Mouse (Mus musculus) brain, adult 2 months (tissue): Measurements from ENCODE around the gene Tmem161b.
"Not testable (repeated sequence)": the region's sequence is repeated elsewhere in the genome, so short reads cannot be mapped to it uniquely, and the experiment has no call there.

Source experiments
- DNase-seq: peaks from one replicate; pipeline ENCODE4 v3.0.0; 2011; ENCODE audit warnings: low read depth, low spot score

Tmem161b gene

DNA sequence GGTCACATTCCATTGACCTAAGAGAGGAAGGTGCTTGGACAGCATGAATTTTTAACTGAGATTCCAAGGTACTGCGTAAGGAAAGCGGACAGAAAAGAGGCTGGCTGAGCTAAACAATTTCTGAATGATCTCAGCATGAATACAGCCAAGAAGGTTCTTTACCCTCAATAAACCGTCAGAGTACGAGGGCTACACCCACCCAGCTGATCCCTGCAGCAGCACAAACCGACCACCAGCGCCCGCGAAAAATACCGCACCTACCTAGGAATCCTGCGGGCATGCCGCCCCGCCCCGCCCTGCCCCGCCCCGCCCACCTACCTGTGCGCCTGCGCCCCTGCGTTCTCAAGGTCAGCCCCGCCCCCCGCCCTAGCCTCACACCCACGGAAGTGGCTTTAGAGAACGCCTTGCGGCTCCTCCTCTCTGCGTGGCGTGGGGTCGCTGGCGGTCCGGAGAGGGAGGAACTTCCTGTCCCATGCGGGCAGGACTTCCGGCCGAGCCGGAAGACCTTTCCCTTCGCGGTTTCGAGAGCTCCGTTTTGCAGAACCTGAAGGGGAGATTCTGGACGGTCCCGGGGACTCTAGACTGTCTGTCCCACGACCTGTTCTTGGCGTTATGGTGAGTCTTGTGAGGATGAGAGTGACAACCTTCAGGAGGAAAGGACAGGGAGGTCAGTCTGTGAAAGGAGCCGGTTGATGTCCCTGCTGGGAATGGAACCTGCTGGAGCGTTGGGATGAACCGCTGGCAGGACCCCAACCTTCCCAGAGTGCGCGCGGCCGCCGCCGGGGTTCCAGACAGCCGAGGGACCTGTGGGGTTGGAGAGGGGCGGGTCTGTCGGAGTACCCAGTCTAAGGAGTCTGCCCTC is at the start of gene Tmem161b:
Tmem161b (plus strand) TSS at position 477 of the 862 bp plus-strand sequence.
- peak; percentile 98 for DNase-seq

DNA sequence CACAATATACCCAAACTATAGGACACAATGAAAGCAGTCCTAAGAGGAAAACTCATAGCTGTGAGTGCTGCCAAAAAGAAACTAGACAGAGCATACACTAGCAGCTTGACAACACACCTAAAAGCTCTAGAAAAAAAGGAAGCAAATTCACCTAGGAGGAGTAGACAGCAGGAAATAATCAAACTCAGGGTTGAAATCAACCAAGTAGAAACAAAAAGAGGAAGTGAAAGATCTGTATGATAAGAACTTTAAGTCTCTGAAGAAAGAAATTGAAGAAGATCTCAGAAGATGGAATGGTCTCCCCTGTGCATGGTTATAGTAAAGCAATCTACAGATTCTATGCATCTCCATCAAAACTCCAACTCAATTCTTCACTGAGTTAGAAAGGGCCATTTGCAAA is 36.3 kb upstream of the Tmem161b start:
- not testable (repeated sequence) for DNase-seq

DNA sequence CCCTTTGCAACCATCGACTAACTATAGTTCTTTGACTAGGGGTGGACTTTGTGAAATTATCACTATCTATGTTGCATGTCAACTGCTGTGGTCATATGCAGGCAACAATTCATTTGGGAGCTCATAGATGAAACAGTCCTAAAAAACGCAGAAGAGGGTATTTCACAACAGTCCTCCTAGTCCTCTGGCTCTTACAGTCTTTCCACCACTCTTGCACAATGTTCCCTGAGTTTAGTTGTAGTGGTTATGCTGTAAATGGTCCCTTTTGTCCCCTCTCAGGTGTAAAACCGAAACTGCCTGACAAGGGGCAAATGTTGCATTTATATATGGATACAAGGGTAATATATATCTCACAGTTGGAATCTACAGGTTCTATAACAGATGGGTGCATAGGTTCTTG is 29.4 kb upstream of the Tmem161b start:
- DNase-seq = no peak

DNA sequence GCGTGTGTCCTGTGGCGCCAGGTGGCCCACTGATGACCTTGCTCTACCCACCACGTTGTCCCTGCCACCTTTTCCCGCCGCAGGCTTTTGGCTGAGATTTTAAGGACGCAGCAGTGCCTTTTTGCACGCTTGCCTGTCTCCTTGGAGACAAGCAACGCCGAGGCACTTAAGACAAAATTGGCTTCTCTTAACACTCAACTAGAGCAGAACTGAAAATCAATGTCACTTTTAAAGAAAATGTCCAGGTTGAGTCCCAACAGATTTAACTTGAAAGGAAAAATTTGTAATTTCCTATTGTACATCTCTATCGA is 541 bp downstream of the Tmem161b start:
- DNase-seq = peak; percentile 57

DNA sequence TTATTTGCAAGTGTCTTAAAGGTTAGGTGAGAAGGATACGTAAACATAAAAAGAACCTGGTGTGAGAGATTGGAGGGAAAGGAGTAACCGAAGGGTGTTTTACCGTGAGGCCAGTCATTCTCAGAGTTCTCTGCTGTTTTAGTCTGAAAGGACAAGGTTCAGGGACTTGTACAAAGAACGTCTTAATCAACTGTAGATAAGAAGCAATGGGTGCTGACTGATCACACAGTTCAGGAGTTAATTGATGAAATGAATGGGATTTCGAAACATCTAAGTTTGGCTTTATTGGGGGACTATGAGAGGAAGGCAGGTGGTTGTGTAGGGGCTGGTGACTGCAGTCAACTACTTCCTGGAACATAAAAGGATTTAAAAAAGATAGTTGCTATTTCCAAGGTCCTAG is 922 bp downstream of the Tmem161b start:
- DNase-seq = no peak

DNA sequence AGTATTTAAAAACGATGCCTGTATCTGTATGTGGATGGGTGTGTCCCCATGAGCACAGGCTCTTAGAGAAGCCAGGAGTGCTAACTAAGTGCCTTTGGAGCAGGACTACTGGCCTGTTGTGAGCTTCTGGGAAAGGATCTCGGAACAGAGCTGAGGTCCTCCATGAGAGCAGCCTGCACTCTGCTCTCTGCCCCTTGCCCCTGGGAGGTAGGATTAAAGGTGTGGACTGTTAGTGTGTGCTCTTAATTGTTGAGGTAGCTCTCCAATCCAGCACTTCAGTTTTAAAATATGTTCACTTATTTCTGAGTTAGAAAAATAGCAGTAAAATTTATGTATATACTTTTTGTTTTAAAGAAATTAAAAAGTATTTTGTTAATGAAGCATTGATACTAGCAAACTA is 11.9 kb downstream of the Tmem161b start:
- no peak for DNase-seq

DNA sequence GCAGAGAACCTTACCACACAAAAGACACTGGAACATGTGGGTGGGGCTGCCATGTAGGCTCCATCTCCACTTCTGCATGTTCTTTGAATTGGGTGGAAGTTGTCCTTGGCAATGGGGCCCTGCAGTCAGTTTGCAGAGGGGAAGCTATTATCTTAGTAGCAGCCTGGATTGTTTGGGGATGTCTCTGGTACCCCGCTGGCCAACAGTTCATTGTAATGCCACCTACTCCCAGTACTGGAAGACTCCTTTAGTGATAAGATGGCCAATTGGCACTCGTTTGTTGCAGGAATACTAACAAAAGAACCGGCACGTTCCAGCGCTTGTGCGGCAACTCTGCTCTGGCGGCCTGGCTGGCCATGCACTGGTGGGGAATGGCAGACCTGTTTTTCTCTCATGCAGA is 14.7 kb downstream of the Tmem161b start:
- DNase-seq = no peak

DNA sequence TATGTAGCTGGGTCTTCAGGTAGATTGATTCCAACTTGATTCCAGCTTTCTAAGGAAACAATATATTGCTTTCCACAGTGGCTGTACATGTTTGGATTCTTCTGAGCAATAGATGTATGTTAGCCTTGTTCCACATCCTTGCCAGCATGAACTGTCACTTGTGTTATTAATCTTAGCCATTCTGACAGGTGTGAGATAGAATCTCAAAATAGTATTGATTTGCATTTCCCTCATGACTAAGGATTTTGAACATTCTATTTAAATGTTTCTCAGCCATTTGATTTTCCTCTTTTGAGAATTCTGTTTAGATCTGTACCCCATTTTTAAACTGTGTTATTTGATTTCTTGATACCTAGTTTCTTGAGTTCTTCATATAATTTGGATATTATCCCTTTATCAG is 16.1 kb downstream of the Tmem161b start:
- DNase-seq = peak; percentile 27

DNA sequence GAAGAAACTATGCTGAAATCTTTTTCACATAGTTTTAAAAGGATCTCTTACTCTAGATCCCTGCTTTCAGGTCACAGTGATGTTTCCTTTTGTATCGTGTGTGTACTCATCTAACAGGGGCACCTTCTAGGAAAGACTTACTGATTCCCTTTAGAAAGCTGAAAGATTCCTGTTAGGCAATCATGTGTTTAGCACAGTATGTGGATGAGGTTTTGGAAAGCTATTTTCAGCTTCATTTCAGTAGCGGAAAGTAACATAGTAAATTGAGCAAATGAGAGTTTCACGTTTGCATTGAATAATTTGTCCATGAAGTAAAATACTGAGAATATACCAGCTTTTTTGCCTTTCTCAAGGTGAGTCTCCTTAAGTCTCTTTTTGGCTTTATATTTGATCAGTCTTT is 26.0 kb downstream of the Tmem161b start:
- no peak for DNase-seq

DNA sequence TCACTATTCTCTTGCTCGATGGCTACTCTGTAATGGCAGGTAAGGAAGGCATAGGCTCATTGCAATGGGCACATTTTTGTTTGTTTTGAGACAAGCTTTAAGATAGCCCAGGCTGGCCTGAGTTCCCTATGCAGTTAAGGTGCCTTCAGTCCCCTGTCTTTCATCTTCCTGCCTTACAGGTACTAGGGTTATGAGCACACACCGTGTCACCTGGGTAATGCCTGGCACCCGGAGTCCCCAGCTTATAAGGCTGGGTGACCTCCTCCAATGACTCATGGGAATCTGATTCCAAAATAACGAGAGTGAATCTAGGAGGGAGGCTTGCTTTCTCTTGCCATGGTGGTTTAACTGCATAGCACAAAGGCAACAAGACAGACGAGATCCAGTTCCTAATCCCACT is 29.2 kb downstream of the Tmem161b start:
- no peak for DNase-seq

DNA sequence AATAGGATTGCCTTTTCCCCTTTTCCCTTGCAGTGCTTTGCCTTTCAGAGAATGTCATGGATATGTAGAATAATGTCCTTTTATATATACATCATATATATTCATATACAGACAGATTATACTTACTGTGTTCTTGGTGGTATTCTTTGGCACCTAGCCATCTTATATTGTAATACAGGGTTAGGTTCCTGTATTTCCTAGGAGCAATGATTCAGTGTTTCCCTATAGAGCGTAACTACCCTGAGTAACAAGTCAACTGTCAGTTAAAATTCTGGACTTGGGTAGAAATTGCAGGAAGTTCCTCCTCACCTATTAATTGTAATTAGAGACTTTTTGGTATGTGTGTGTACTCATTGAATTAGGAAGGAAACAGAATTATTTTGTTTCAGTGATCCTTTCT is 33.0 kb downstream of the Tmem161b start:
- DNase-seq = no peak

DNA sequence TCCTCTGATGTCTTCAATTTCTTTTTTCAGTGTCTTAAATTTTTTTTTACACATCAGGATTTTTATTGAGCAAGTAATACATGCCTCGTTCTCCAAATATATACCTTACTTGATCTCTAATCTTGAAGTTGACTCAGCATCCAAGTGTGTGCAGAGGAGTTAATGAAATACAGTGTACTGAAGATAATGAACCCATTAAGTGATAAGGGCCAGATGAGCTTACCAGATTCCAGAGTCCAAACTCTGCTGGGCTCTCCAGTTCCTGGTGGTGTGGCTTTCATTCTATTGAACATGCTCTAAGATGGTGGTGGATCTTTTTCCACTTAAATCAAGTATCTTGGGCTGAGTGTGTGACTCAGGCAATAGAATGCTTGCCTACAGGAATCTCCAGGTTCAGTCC is 42.3 kb downstream of the Tmem161b start:
- not testable (repeated sequence) for DNase-seq

DNA sequence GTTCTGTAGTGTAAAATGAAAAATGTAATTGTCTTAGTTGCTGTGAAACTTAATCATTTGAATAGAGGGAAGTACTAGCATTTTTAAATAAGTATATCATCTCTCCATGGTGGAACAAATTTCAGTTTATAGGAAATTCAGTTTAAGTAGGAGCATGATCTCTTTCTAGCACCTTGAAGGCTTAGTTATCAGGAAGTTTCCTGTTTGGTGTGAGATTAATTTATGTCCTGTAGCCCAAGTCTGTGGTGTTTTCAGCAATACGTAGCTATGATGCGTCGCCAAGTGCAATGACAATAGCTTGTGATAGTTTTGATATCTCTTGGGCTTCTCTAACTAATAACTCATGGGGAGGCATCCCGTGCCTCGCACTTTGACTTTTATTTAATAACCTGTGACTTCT is 54.1 kb downstream of the Tmem161b start:
- DNase-seq = no peak

DNA sequence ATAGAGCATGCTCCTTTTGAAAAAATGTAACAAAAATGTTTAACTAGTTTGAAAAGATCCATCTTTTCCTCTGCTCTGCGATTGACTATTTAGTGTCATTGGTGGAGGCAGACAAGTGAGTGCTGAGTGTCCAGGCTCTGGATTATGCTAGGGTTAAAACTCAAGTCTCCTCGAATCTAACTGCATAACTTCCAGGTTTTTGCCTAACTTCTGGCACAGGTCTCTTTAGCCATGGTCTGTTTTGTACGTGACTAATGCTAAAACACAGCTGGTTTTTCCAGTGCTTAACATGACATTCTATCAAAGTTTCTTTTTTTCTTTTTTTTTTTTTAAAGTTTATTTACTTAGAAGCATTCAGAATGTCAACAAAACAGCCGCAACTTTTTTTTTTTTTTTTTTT is 58.3 kb downstream of the Tmem161b start:
- no peak for DNase-seq

DNA sequence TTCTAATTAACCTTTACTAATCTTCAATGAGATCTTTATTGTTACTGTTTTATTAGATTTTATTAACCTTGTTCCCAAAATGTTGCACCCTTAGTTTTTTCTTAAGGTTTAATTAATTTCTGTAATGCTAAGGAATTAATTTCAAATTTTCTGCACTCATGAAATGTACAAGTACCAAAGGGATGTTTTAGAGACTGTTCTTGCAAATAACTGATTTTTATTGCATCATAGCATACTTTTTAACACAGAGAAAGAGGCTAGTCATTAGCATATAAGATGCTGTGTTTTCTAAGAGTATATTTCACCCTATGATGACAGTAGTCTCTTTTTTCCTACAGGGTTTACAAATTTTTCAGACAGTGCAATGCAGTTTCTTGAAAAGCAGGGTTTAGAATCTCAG is 60.9 kb downstream of the Tmem161b start:
- DNase-seq = no peak

DNA sequence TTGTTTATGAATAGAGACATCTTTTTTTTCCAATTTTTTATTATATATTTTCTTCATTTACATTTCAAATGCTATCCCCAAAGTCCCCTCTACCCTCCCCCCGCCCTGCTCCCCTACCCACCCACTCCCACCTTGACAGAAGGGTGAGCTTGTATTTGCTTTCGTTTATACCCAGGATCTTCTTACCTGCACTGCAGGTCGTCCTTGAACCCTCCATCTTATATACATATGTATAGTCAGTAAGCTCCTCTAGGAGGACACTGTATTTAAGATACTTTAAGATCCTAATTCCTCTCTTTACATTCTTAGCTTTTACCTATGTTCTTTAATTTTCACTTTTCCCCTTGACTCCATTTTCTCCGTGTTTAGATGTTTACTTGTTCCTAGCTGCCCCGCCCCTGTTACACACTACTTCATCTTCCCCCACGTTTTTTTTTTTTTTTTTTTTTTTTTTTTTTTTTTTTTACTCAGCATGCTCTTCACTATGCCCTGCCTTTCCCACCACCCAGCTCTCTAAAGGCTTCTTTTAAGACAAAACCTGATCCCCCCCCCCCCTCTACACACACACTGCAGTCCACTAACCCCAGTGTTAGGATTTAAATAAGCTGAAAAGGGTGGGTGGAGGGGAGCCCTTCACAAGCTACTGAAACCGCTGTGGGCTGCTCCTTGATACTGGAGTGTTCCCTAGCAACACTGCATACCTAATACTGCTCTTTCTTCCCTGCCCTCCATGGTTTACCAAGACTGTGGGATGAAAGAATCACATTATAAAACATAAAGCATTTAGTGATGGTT is 62.9 kb downstream of the Tmem161b start:
- peak; percentile 40 for DNase-seq

DNA sequence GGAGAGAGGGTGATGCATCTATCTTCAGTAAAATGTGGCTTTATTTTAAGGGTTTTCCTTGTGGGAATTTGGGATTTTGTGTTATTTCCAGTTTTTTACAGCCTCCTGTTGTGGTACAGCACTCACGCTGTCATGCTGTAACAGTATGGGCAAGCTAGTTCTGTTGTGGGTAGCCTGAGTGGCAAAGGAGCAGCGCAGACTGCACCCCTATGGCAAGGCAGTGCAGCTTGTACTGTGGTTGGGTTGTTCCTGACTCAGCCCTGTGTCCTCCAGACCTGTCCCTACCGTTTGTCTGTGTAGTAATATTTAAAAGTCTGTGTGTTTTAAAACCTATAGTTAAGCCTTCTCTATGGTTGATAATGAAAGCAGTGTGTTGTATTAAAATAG is 63.5 kb downstream of the Tmem161b start:
- peak; percentile 10 for DNase-seq

DNA sequence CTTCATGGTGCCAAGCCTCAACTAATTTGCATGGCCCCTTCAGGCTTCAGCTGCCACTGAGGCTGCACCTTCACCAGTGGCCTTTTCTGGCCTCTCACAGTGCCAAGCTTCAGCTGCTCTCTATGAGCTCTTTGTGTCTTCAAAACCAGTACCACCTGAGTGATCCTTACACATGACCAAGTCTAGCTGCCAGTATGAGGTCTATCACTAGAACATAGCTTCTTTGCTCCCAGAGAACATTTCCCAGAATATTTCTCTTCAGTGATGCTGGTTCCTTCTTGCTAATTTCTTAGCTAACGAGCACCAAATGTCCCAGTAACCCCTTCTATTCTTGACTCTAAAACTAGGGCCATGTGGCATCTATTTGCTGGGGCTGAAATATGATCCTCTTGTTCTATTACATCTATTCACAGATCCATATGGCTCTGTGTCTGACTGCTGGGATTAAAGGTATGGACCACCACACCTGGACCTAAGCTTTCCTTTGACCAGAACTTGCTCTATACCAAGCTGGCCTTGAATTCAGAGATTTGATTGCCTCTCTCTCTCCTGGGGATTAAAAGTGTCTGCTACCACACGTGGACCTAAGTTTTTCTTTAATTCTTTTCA is 77.5 kb downstream of the Tmem161b start:
- no peak for DNase-seq

DNA sequence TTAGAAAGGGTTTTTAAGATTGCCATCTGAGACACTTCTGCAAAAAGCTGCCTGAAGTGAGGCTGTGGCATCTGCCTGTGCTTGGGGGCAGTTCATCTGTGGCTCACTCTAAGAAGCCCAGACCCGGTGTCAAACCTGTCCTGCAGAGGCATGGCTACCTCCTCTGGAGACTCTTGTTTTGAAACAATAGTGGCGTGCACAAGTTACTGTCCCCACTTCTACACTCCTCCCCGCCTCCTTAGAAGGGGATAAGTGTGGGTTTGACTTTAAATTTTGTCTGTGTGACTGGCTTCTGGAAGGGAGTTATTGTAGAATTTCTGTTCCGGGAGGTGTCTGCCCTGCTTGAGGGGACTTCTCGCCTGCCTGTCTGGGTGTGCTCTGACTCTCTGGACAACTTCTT is 121.2 kb downstream of the Tmem161b start:
- DNase-seq = no peak

DNA sequence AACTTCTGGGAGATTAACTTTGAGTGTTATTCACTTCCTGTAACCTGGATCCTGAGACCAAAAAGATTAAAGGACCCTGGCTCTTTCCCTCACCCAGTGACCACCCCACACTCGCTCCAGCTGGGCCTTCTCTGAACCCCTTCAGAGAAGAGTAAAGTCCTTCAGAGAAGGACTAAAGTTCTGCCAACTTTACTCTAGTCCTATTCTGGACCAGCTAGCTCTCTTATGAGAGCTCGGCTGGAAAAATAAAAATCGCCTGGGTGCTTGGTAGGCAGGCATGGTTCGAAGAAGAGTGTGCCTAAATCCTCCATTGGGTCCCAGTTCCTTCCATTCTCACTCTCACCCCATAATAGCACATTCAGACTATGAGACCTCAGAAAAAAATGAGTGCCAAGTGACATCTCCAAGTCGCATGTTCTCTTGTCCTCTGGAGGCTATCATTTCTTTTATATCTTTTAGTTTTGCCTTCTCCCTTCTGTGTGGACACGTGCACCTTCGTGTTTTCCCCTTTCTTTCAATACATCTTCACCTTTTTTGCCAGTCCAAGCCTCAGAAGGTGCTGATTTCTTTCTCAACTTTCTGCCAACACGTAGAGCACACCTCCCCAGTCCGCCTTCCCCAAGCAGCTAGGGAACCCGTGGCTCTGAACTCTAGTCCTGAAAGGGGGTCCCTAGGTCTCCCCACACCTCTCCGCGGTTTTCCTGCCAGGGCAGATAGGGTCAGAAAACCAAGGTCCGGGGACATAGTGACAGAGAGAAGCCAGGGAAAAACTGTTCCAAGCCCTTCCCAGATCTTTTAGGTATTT is 121.8 kb downstream of the Tmem161b start:
- DNase-seq = no peak

DNA sequence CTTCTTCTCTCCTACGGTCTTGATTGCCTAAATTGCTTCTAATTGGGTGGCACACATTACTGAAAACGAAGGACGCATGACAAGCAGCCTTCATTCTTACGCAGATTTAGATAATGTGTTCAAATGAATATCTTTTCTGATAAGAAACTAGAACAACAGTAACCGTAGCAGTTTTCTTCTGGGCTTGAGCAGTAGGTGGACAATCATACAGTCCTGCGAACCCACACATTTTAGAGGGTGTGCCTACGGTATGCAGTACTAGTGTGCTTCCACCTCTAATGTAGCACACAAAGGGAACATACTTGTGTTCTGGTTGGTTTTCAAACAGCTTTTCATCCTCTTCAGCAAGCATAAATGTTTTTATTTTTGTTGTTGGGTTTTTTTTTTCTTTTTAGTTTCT is 122.6 kb downstream of the Tmem161b start:
- DNase-seq = peak; percentile 43

DNA sequence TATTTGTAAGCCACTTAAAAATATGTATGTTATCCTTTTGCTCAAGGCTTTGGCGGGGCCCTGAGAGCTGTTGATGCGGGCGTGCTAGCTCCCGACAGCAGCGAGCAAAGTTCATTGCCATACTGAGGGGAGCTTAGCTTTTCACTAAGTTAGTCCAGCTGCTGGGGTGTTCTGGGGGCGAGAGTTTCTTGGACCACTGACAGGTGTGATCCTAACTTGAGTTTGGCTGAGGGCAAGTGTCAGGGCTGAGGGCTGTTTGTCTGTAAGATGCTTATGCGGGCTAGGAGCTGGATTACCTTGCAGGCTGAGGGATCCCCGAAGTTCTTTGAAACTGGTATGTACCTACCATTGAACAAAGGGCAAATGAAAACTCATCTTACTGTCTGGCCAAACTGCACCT is 123.0 kb downstream of the Tmem161b start:
- peak; percentile 27 for DNase-seq
